Mouse (Mus musculus) limb, embryonic 10.5 days (tissue): ENCODE measurements around the gene Lrit3. TPM values are rescaled to one million over a fixed set of nuclear protein-coding genes. Genes with fewer than 3 reads are reported as not detected.
A peak's percentile ranks its signal among the peaks of the same experiment; 100 is the strongest.

Experiments
- DNase-seq: peaks from one replicate; pipeline ENCODE4 v3.0.0-alpha.2; 2017; ENCODE audit warnings: low spot score
- H3K27ac ChIP-seq: fragments of 300-500 bp; sonication (generic); 2 replicates; pipeline ENCODE4 v1.5.1; 2016; ENCODE audit warnings: mild to moderate bottlenecking
- H3K27me3 ChIP-seq: fragments of 300-500 bp; sonication (generic); 2 replicates; pipeline ENCODE4 v1.6.1; 2016; ENCODE audit warnings: low read depth, mild to moderate bottlenecking; ENCODE audit not compliant: poor library complexity, severe bottlenecking
- H3K36me3 ChIP-seq: fragments of 300-500 bp; sonication (generic); 2 replicates; pipeline ENCODE4 v1.6.1; 2016; ENCODE audit warnings: mild to moderate bottlenecking, moderate library complexity
- H3K4me1 ChIP-seq: fragments of 300-500 bp; sonication (generic); 2 replicates; pipeline ENCODE4 v1.6.1; 2016
- H3K4me3 ChIP-seq: fragments of 300-500 bp; sonication (generic); 2 replicates; pipeline ENCODE4 v1.5.1; 2016; ENCODE audit warnings: mild to moderate bottlenecking, moderate library complexity
- H3K9me3 ChIP-seq: fragments of 300-500 bp; sonication (generic); replicated peaks from 2 replicates; pipeline ENCODE4 v1.6.1; 2016; ENCODE audit warnings: mild to moderate bottlenecking
- WGBS: fragments of 180-500 bp; shearing (Covaris S2); methylation state at CpG from one replicate; pipeline ENCODE4 v1.1.7; 2016; 5-methylcytosine and 5-hydroxymethylcytosine counted together
- polyA plus RNA-seq: library from polyadenylated mRNA; unstranded; fragments of >200 nt; fragmentation: Nextera tagmentation; extraction: Ambion mirVana; gene quantifications from 2 replicates; pipeline ENCODE4 v1.2.1, GENCODE M21; 2016

Lrit3 gene
- polyA plus RNA-seq, 1 experiment from 2014 or later = not detected

- DNase-seq = no peak
- Histone ChIP-seq H3K4me1 (no peaks in the 10 kb centered on the region), H3K27me3 (no peaks in the 10 kb centered on the region), H3K9me3 (no peaks in the 10 kb centered on the region), H3K27ac (no peak overlapping the region), H3K4me3 (no peak overlapping the region), H3K36me3 (peaks cover 78% of the 10 kb centered on the region)
- WGBS = 62% methylated on average over 5 of the region's 5 CpGs
Measured at GRCm38 (mm10) chr3:129823293-129823692, 19.5 kb upstream of the Lrit3 start.

GRCm38 (mm10) chr3:129822206-129822775 is 18.5 kb upstream of the Lrit3 start, which contains the start of gene Rrh:
Gene Rrh (minus strand): TSS chr3:129822587.
- Histone ChIP-seq H3K4me1 (no peaks in the 10 kb centered on the region), H3K27ac (no peak within 1 kb of the TSS), H3K36me3 (peaks cover 72% of the 10 kb centered on the region), H3K27me3 (no peaks in the 10 kb centered on the region), H3K4me3 (no peak within 1 kb of the TSS), H3K9me3 (no peaks in the 10 kb centered on the region)
- 93% methylated on average over 11 of the region's 11 CpGs for WGBS
- no peak for DNase-seq

DNA sequence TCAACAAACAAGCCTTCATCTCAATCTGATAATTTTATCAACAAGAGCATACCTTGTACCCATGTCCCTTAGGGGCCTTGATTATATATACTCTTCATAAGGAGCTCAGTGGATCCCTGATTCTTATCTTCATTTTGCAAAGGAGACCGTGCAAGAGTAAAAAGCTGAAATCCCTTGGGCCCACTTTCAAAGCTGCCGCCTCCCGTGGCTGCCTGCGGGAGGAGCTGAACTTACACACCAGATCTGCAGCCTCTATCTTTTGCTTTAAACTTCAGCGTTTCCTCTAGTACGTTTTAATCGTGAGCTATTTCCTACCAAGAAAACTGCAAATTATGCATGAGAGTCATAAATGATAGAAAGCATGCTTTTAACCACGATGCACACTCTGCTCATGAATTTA is 17.9 kb upstream of the Lrit3 start:
- H3K4me1 ChIP-seq = no peaks in the 10 kb centered on the region
- no peak overlapping the region for H3K4me3 ChIP-seq
- no peaks in the 10 kb centered on the region for H3K9me3 ChIP-seq
- H3K27me3 ChIP-seq = no peaks in the 10 kb centered on the region
- no peak for DNase-seq
- H3K36me3 ChIP-seq = peaks cover 66% of the 10 kb centered on the region
- 90% methylated on average over 8 of the region's 8 CpGs for WGBS
- no peak overlapping the region for H3K27ac ChIP-seq

GRCm38 (mm10) chr3:129820847-129821246 is 17.0 kb upstream of the Lrit3 start:
- Histone ChIP-seq H3K4me3 (no peak overlapping the region), H3K4me1 (no peaks in the 10 kb centered on the region), H3K27me3 (no peaks in the 10 kb centered on the region), H3K9me3 (no peaks in the 10 kb centered on the region), H3K36me3 (peaks cover 57% of the 10 kb centered on the region), H3K27ac (no peak overlapping the region)
- DNase-seq = no peak
- 84% methylated on average over 9 of the region's 9 CpGs for WGBS

DNA sequence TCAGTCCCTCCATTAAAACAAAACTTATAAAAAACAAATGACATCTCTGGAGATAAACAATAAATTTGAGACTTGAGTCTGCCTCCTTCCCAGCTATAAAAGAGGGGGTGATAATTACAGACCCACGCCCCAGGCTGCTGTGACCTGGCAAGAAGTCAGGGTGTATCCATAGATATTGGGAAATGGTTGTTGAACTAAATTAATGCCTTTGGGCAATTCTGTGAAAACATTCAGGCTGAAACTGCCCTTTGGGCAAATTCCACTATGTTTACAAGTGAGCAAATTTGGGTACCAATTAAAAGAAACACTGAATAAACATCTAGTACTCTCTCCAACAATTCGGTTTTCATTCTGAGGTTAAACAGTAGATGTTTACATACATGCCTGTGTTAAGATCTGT is 4.8 kb downstream of the Lrit3 start:
- Histone ChIP-seq H3K27me3 (no peaks in the 10 kb centered on the region), H3K4me3 (no peak overlapping the region), H3K27ac (no peak overlapping the region), H3K4me1 (no peaks in the 10 kb centered on the region), H3K36me3 (no peaks in the 10 kb centered on the region), H3K9me3 (no peaks in the 10 kb centered on the region)
- no peak for DNase-seq
- WGBS = 85% methylated on average over 2 of the region's 2 CpGs

DNA sequence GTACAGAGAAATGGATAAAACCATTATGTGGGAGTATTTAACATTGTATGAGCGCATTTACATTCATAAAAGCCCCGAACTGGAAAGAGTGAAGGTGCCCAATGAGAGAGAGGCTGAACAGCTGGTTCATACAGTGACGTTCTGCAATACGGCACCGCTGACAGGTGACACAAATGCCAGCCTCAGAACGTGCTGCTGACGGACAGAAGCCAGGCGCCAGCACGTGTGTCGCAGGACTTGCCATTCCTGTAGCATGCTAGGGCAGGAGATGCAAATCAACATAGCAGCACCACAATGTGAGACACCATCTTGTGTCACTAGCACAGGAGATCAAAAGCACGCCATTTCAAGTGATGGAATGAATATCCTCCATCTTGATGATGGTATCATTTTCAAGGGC is 5.3 kb downstream of the Lrit3 start:
- Histone ChIP-seq H3K36me3 (no peaks in the 10 kb centered on the region), H3K4me1 (0 out of 2 replicates have a peak, but pooled peaks cover under 1% of the 10 kb centered on the region), H3K27ac (no peak overlapping the region), H3K27me3 (no peaks in the 10 kb centered on the region), H3K9me3 (no peaks in the 10 kb centered on the region), H3K4me3 (no peak overlapping the region)
- no peak for DNase-seq
- WGBS = 78% methylated on average over 11 of the region's 11 CpGs

DNA sequence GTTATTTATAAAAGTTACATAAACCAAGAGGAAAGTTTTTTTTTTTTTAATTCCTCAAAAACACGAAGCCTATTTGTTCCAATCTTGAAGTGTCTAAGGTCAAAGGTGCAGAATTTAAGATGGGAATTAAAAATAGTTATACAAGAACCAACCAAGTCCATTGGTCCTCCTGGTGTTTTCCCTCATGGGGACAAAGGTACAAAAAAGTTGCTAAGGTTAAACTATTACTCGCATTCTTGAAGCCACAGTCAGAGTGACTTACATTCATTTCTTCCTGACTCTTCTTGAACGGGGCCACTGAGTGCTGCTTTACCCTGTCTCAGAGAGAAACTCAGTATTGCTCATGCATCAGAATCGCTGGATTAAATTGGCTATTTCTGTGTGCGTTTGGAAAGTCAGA is 6.5 kb downstream of the Lrit3 start:
- H3K9me3 ChIP-seq = no peaks in the 10 kb centered on the region
- WGBS = 82% methylated on average over 5 of the region's 5 CpGs
- peaks cover 9% of the 10 kb centered on the region; the same call in 1 of the 2 replicates for H3K4me1 ChIP-seq
- H3K36me3 ChIP-seq = no peaks in the 10 kb centered on the region
- H3K27ac ChIP-seq = no peak overlapping the region
- no peak for DNase-seq
- H3K27me3 ChIP-seq = no peaks in the 10 kb centered on the region
- H3K4me3 ChIP-seq = no peak overlapping the region

- peaks cover 19% of the 10 kb centered on the region for H3K4me1 ChIP-seq
- H3K27me3 ChIP-seq = no peaks in the 10 kb centered on the region
- no peaks in the 10 kb centered on the region for H3K36me3 ChIP-seq
- H3K9me3 ChIP-seq = no peaks in the 10 kb centered on the region
- 0 out of 2 replicates have a peak overlapping the region, but pooled peaks have one; percentile 8 for H3K27ac ChIP-seq
- no peak for DNase-seq
- WGBS = 90% methylated on average over 5 of the region's 5 CpGs
- H3K4me3 ChIP-seq = no peak overlapping the region
Measured at GRCm38 (mm10) chr3:129793801-129794200, 10.0 kb downstream of the Lrit3 start.

GRCm38 (mm10) chr3:129782746-129783145 is 21.1 kb downstream of the Lrit3 start:
- H3K27me3 ChIP-seq = 0 out of 2 replicates have a peak, but pooled peaks cover 5% of the 10 kb centered on the region
- H3K4me3 ChIP-seq = no peak overlapping the region
- no peak overlapping the region for H3K27ac ChIP-seq
- no peaks in the 10 kb centered on the region for H3K36me3 ChIP-seq
- DNase-seq = no peak
- no peaks in the 10 kb centered on the region for H3K9me3 ChIP-seq
- 87% methylated on average over 3 of the region's 3 CpGs for WGBS
- H3K4me1 ChIP-seq = no peaks in the 10 kb centered on the region

- Histone ChIP-seq H3K4me3 (no peak overlapping the region), H3K9me3 (no peaks in the 10 kb centered on the region), H3K27me3 (0 out of 2 replicates have a peak, but pooled peaks cover 5% of the 10 kb centered on the region), H3K4me1 (no peaks in the 10 kb centered on the region), H3K27ac (no peak overlapping the region), H3K36me3 (no peaks in the 10 kb centered on the region)
- 44% methylated on average over 10 of the region's 10 CpGs for WGBS
- DNase-seq = no peak
Measured at GRCm38 (mm10) chr3:129781435-129781834, 22.4 kb downstream of the Lrit3 start.

GRCm38 (mm10) chr3:129771210-129771609 is 32.6 kb downstream of the Lrit3 start:
- Histone ChIP-seq H3K4me3 (no peak overlapping the region), H3K36me3 (no peaks in the 10 kb centered on the region), H3K27ac (no peak overlapping the region), H3K9me3 (no peaks in the 10 kb centered on the region), H3K4me1 (no peaks in the 10 kb centered on the region), H3K27me3 (no peaks in the 10 kb centered on the region)
- DNase-seq = no peak
- WGBS = 83% methylated on average over 6 of the region's 6 CpGs

DNA sequence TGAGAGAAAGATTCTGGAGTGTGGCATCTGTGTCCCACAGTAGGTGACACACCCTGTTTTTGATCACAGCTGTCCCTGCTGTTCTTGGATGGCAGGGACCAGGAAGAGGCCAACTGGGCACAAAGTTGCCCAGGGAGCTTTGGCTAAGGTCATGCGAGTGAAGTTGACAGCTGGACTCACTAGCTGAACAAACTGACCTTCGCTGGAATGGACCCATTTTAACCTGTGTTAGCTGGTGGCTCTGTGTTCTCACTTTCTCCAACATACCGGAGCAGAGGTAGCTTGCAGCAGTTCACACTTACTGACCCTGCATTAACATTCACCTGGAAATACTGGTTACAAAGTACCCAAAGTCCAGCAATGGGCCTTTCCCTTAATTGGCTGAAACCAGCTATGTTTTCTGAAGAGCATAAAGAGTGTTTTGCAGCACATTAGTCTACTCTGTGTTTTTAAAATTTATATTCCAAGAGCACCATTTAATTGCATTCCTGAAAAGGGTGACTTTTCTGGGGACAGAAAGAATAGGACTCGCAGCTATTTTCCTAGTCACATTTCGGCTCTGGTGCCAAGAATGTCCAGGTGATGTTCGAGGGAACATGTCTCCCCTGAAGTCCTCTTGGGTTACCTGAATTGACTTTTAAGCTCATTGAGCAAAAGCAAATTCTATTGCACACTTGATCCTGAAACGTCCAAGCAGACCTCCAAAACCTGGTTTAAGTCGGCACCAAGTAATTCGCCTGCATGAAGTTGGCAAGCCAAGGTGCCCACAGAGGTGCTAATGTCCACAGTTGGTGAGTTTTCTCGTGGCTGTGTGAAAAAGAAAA is 36.6 kb downstream of the Lrit3 start:
- Histone ChIP-seq H3K9me3 (no peaks in the 10 kb centered on the region), H3K27ac (no peak overlapping the region), H3K4me3 (no peak overlapping the region), H3K4me1 (no peaks in the 10 kb centered on the region), H3K36me3 (no peaks in the 10 kb centered on the region), H3K27me3 (no peaks in the 10 kb centered on the region)
- no peak for DNase-seq
- WGBS = 90% methylated on average over 10 of the region's 10 CpGs

GRCm38 (mm10) chr3:129766106-129766505 is 37.7 kb downstream of the Lrit3 start:
- H3K9me3 ChIP-seq = no peaks in the 10 kb centered on the region
- no peak overlapping the region for H3K27ac ChIP-seq
- H3K4me3 ChIP-seq = no peak overlapping the region
- 91% methylated on average over 4 of the region's 4 CpGs for WGBS
- H3K4me1 ChIP-seq = no peaks in the 10 kb centered on the region
- DNase-seq = no peak
- no peaks in the 10 kb centered on the region for H3K27me3 ChIP-seq
- H3K36me3 ChIP-seq = no peaks in the 10 kb centered on the region
